Mouse (Mus musculus) kidney, adult 2 months (tissue): ENCODE measurements around the gene Ppm1b. TPM values are rescaled to one million over a fixed set of nuclear protein-coding genes. Genes with fewer than 3 reads are reported as not detected.

ENCODE experiments used
- DNase-seq: peaks from one replicate; pipeline ENCODE4 v3.0.0; 2021
- H3K27ac ChIP-seq: fragments of 200-500 bp; 2 replicates; pipeline ENCODE4 v1.5.1; 2012; ENCODE audit warnings: low read depth, low read length, control low read depth, inconsistent platforms; ENCODE audit not compliant: insufficient read depth
- H3K27me3 ChIP-seq: fragments of 200-500 bp; replicated peaks from 2 replicates; pipeline ENCODE4 v1.6.1; 2012; ENCODE audit warnings: mild to moderate bottlenecking, moderate library complexity, low read length, inconsistent platforms; ENCODE audit not compliant: control insufficient read depth, insufficient read depth
- H3K36me3 ChIP-seq: fragments of 200-500 bp; 2 replicates; pipeline ENCODE4 v1.6.1; 2012; ENCODE audit warnings: mild to moderate bottlenecking, moderate library complexity, low read length, inconsistent platforms; ENCODE audit not compliant: control insufficient read depth, insufficient read depth
- H3K4me1 ChIP-seq: fragments of 200-500 bp; 2 replicates; pipeline ENCODE4 v1.6.1; 2011; ENCODE audit warnings: low read length; ENCODE audit not compliant: control insufficient read depth, insufficient read depth
- H3K4me3 ChIP-seq: fragments of 200-500 bp; 2 replicates; pipeline ENCODE4 v1.5.1; 2011; ENCODE audit warnings: mild to moderate bottlenecking, low read depth, low read length, control low read depth; ENCODE audit not compliant: insufficient read depth
- CTCF ChIP-seq: fragments of 200-500 bp; conservative IDR thresholded peaks from 2 replicates; pipeline ENCODE4 v1.5.1; 2011; ENCODE audit warnings: low read depth, mild to moderate bottlenecking, control low read depth, low read length, moderate library complexity, mixed read lengths; ENCODE audit not compliant: insufficient read depth, insufficient read length
- POLR2A ChIP-seq: fragments of 200-500 bp; IDR thresholded peaks from one replicate; pipeline ENCODE4 v1.6.1; 2011; ENCODE audit warnings: low read depth, low read length, control low read depth
- WGBS: fragments of 180-500 bp; shearing (Covaris S2); methylation state at CpG from one replicate; pipeline ENCODE4 v1.1.7; 2018; 5-methylcytosine and 5-hydroxymethylcytosine counted together
- polyA plus RNA-seq: library from polyadenylated mRNA; depleted of rRNA; stranded (reverse); fragments of >200 nt; gene quantifications from 2 replicates; pipeline ENCODE4 v1.2.3, GENCODE M21; 2012

Ppm1b gene
- polyA plus RNA-seq, 1 experiment: 46.4 TPM

DNA sequence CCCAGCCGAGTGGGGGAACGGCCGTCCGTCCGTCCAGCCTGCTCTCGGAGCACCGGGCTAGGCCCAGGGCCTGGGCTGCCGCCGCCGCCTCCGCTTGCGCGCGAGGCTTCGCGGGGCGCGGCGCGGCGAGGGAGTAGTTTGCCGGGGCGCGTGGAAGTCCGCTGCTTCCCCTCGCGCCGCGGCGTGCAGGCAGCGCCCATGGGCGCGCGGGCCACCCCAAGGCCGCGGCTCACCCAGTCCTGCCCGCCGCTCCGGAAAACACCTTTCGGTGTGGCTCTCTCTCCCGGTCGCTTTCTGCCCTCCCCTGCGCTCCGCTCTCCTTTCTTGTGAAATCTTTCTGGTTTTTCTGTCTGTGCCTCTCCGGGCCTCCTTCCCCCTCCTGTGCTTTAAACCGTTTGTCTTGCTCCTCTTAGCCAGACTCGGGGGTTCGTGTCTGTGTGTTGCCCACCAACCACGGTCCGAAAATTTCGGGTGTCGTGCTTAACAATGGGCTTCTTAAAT lies 1.9 kb downstream of the Ppm1b start:
- peak overlapping the region; percentile 94 for H3K27ac ChIP-seq
- no peak for TF ChIP-seq POLR2A
- TF ChIP-seq CTCF: no peak
- peaks cover 12% of the 10 kb centered on the region; the same call in 1 of the 2 replicates for H3K4me1 ChIP-seq
- H3K4me3 ChIP-seq: peak overlapping the region; percentile 89
- WGBS: under 1% methylated on average over 45 of the region's 52 CpGs
- H3K36me3 ChIP-seq: no peaks in the 10 kb centered on the region
- no peaks in the 10 kb centered on the region for H3K27me3 ChIP-seq
- DNase-seq: no peak

GRCm38 (mm10) chr17:84958986-84959664 lies 2.6 kb downstream of the Ppm1b start:
- H3K27me3 ChIP-seq: no peaks in the 10 kb centered on the region
- H3K4me1 ChIP-seq: peaks cover 15% of the 10 kb centered on the region; the same call in 1 of the 2 replicates
- no peak for DNase-seq
- TF ChIP-seq CTCF (no peak), POLR2A (no peak)
- H3K4me3 ChIP-seq: peak overlapping the region; percentile 34; the same call in 1 of the 2 replicates
- no peak overlapping the region for H3K27ac ChIP-seq
- WGBS: 19% methylated on average over 6 of the region's 6 CpGs
- no peaks in the 10 kb centered on the region for H3K36me3 ChIP-seq

- no peak for TF ChIP-seq POLR2A
- TF ChIP-seq CTCF: no peak
- Histone ChIP-seq H3K27me3 (no peaks in the 10 kb centered on the region), H3K4me1 (peaks cover 15% of the 10 kb centered on the region; the same call in 1 of the 2 replicates), H3K27ac (no peak overlapping the region), H3K4me3 (no peak overlapping the region), H3K36me3 (no peaks in the 10 kb centered on the region)
- DNase-seq: no peak
- 40% methylated on average over 3 of the region's 3 CpGs for WGBS
These were observed 3.1 kb downstream of the Ppm1b start for GRCm38 (mm10) chr17:84959665-84960020.

GRCm38 (mm10) chr17:84960136-84960535 lies 3.6 kb downstream of the Ppm1b start:
- peak; percentile 61 for DNase-seq
- 34% methylated on average over 4 of the region's 4 CpGs for WGBS
- Histone ChIP-seq H3K36me3 (no peaks in the 10 kb centered on the region; the same call in 1 of the 2 replicates), H3K4me1 (peaks cover 15% of the 10 kb centered on the region; the same call in 1 of the 2 replicates), H3K27ac (peak overlapping the region; percentile 35; the same call in 1 of the 2 replicates), H3K27me3 (no peaks in the 10 kb centered on the region), H3K4me3 (no peak overlapping the region)
- TF ChIP-seq CTCF (no peak), POLR2A (no peak)

- no peaks in the 10 kb centered on the region; the same call in 1 of the 2 replicates for H3K36me3 ChIP-seq
- H3K4me3 ChIP-seq: no peak overlapping the region
- H3K27me3 ChIP-seq: no peaks in the 10 kb centered on the region
- DNase-seq: no peak
- TF ChIP-seq CTCF: no peak
- TF ChIP-seq POLR2A: no peak
- 44% methylated on average over 4 of the region's 4 CpGs for WGBS
- H3K4me1 ChIP-seq: peaks cover 15% of the 10 kb centered on the region; the same call in 1 of the 2 replicates
- no peak overlapping the region for H3K27ac ChIP-seq
These were observed 5.5 kb downstream of the Ppm1b start for GRCm38 (mm10) chr17:84962046-84962445.

GRCm38 (mm10) chr17:84963651-84964050 lies 7.1 kb downstream of the Ppm1b start:
- WGBS: 46% methylated on average over 6 of the region's 6 CpGs
- Histone ChIP-seq H3K4me1 (peaks cover 18% of the 10 kb centered on the region; the same call in 1 of the 2 replicates), H3K27ac (no peak overlapping the region), H3K36me3 (no peaks in the 10 kb centered on the region; the same call in 1 of the 2 replicates), H3K27me3 (no peaks in the 10 kb centered on the region), H3K4me3 (no peak overlapping the region)
- DNase-seq: no peak
- TF ChIP-seq POLR2A (no peak), CTCF (no peak)

GRCm38 (mm10) chr17:84966231-84966630 lies 9.7 kb downstream of the Ppm1b start:
- 73% methylated on average over 1 of the region's 1 CpGs for WGBS
- DNase-seq: no peak

More at GRCm38 (mm10) chr17:84966231-84966630, 9.7 kb downstream of the Ppm1b start:
- TF ChIP-seq CTCF (no peak), POLR2A (no peak)
- H3K36me3 ChIP-seq: no peaks in the 10 kb centered on the region; the same call in 1 of the 2 replicates
- H3K27me3 ChIP-seq: no peaks in the 10 kb centered on the region
- no peak overlapping the region for H3K27ac ChIP-seq
- H3K4me1 ChIP-seq: peaks cover 20% of the 10 kb centered on the region
- H3K4me3 ChIP-seq: no peak overlapping the region
